In the genomic region with DNA sequence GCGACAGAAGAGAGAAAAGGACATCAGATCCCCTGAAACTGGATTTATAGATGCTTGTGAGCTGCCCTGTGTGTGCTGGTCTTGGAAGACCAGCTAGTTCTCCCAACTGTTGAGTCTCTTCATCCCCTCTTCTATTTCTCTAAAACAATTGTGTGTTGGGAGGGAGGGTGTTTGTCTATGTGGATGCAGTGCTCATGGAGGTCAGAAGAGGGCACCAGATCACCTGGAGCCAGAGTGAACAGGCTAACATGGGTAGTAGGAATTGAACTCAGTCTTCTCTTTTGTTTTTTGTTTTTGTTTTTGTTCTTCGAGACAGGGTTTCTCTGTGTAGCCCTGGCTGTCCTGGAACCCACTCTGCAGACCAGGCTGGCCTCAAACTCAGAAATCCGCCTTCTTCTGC, we compare ENCODE assay signal across 9 mouse cellular contexts. TPM values are rescaled to one million over a fixed set of nuclear protein-coding genes. Genes with fewer than 3 reads are reported as not detected.
DNase-seq lines count a peak whose midpoint lies in the region; TF ChIP-seq lines count a peak whose summit lies in the region.
"Had no signal": no experiment of that assay in that cellular context is flagged by ENCODE, and none has a peak within 500 bp of the region (broad histone marks: within the 10 kb centered on the region; RNA-seq: fewer than 3 reads in every experiment).

No protein-coding gene starts in this region.

- 92% methylated on average over 3 of the region's 3 CpGs for WGBS in heart, adult 2 months

- no peak for TF ChIP-seq EP300 in heart, adult 2 months (IDR thresholded peaks at IDR 0.05; ENCODE audit: insufficient read depth, low read depth, low read length)

- DNase-seq in heart, adult 2 months, result peak in 1 of 2 experiments; percentile 32
- DNase-seq in heart, postnatal 25 days (ENCODE audit: low spot score), result no peak
- DNase-seq in right cerebral cortex, adult 2 months (ENCODE audit: low spot score in 2 of 2), result peak; percentile 29 to 40
- no peak for DNase-seq in right cerebral cortex, postnatal 10 days (ENCODE audit: low spot score in 2 of 2)
- DNase-seq in c-Kit-negative CD71-positive TER-119-positive erythroid progenitor cells, embryonic 14.5 days (ENCODE audit: low read depth, low spot score), result peak; percentile 6
- DNase-seq in induced T-regulatory cell, adult 2 months (ENCODE audit: low read depth), result peak; percentile 64
- peak; percentile 7 to 10 for DNase-seq in spleen, postnatal 36 days (ENCODE audit: low spot score in 2 of 2)
- DNase-seq in right cerebral cortex, postnatal 25 days, result no peak

- H3K27ac ChIP-seq in heart, adult 2 months, result no peak overlapping the region

- no peak overlapping the region for H3K9ac ChIP-seq in heart, adult 2 months (ENCODE audit: low read depth, low read length)

- no peaks in the 10 kb centered on the region for H3K36me3 ChIP-seq in heart, adult 2 months (ENCODE audit: control insufficient read depth, insufficient read depth, low read length)

- no peak overlapping the region for H3K4me3 ChIP-seq in heart, adult 2 months

- intact Hi-C loops in heart, adult 2 months (cut with DNase I), result no loop called here
- intact Hi-C loops in heart, postnatal 25 days (cut with DNase I), result no loop called here

- no peak for TF ChIP-seq POLR2A in heart, adult 2 months (IDR thresholded peaks at IDR 0.05; ENCODE audit: insufficient read depth, low read depth, low read length)

- H3K4me1 ChIP-seq in heart, adult 2 months (ENCODE audit: control insufficient read depth, insufficient read depth, low read length), result no peaks in the 10 kb centered on the region

- no peaks in the 10 kb centered on the region for H3K27me3 ChIP-seq in heart, adult 2 months (ENCODE audit: control insufficient read depth, insufficient read depth, low read length)

- TF ChIP-seq CTCF in heart, adult 2 months (IDR thresholded peaks at IDR 0.05), result peak; percentile 74

- no peaks in the 10 kb centered on the region for H3K79me2 ChIP-seq in heart, adult 2 months (replicated peaks; ENCODE audit: control insufficient read depth, insufficient read depth, low read length)

RNA-seq across cellular contexts. Expression of gene Rusc1, which starts 34.3 kb away (rescaled TPM):
- 10 to 100 TPM; 26.4 to 30.9 TPM for total RNA-seq in heart, adult 2 months (2021)
- 38.8 and 50.4 TPM in 2 replicates for polyA plus RNA-seq in heart, adult 2 months (2012; rRNA removed)
- 10 to 100 TPM; 20.0 to 22.5 TPM for total RNA-seq in heart, postnatal 25 days (2021)

RNA-seq across cellular contexts. Expression of gene Gm43738, which starts 42.1 kb away (rescaled TPM):
- not detected for total RNA-seq in heart, adult 2 months (2021)
- polyA plus RNA-seq in heart, adult 2 months (2012; rRNA removed), result not detected in 2 replicates
- total RNA-seq in heart, postnatal 25 days (2021), result not detected
- polyA plus RNA-seq: lung, embryonic 16.5 days had no signal

RNA-seq across cellular contexts. Expression of gene Fdps, which starts 43.0 kb away (rescaled TPM):
- total RNA-seq in heart, adult 2 months (2021), result 10 to 100 TPM; 20.8 to 21.1 TPM
- 22.5 and 29.6 TPM in 2 replicates for polyA plus RNA-seq in heart, adult 2 months (2012; rRNA removed)
- total RNA-seq in heart, postnatal 25 days (2021), result 10 to 100 TPM; 20.7 to 22.3 TPM

Comparison
In these comparisons a context has a peak if more than half of its experiments do, and no peak if none do; other contexts are left out.
1. DNase-seq: peak in right cerebral cortex, adult 2 months (2 of 2), c-Kit-negative CD71-positive TER-119-positive erythroid progenitor cells, embryonic 14.5 days (single experiment), induced T-regulatory cell, adult 2 months (single experiment) and spleen, postnatal 36 days (2 of 2); none in heart, postnatal 25 days (single experiment), right cerebral cortex, postnatal 10 days (0 of 2) and right cerebral cortex, postnatal 25 days (single experiment).